Mouse (Mus musculus): ENCODE measurements around the gene Ulbp1. TPM values are rescaled to one million over a fixed set of nuclear protein-coding genes. Genes with fewer than 3 reads are reported as not detected.
"Not testable (repeated sequence)": the region's sequence is repeated elsewhere in the genome, so short reads cannot be mapped to it uniquely, and the experiment has no call there.

The Ulbp1 gene
- 9.7 and 11.5 TPM in 2 replicates for polyA plus RNA-seq (2016; fragmentation: Nextera tagmentation; extraction: Ambion mirVana)

DNA sequence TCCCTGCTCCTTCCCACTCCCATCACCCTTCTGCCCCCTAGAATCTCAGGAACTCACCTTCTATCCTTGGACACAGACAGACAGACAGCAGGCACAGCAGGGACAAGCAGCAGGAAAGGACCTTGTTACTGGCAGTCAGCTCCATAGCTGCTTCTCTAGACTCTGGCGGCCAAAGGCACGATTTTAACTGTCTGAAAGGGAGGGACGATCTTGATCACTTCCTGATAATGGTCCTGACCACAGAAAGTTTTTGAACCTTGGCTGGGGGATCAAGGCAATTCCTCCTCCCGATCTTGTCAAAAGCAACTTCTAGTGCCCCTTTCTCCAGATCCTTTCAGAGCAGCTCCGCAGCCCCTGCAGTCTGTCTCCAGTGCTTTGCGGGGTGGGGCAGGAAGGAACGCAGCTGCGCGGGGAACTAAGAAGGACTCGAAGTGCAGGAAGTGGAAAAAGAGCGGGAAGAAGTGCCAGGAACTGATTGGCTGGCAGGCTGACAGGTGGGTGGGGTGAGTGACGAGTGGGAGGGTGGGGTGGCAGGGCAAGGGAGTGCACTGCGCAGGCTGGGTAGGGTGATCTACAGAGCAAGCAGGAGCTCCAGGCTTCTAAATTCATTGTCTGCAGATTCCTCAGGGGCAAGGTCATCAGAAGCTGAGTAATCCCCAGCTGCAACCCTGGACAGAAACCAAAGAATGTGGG lies at the start of gene Ulbp1:
TSS of gene Ulbp1 (minus strand) at position 442 of the 693 bp plus-strand sequence.
- Histone ChIP-seq H3K9me3 (replicated peaks) (no peaks in the 10 kb centered on the region), H3K9ac (peak within 1 kb of the TSS; percentile 67), H3K4me2 (peak within 1 kb of the TSS; percentile 58), H3K36me3 (no peaks in the 10 kb centered on the region), H3K27ac (ENCODE audit: poor library complexity, severe bottlenecking) (no peak within 1 kb of the TSS), H3K4me1 (replicated peaks) (peaks cover 11% of the 10 kb centered on the region), H3K27me3 (replicated peaks) (no peaks in the 10 kb centered on the region), H3K4me3 (peak within 1 kb of the TSS; percentile 40)
- WGBS, result 44% methylated on average over 13 of the region's 13 CpGs
- ATAC-seq (ENCODE audit: insufficient number of reproducible peaks, low FRiP score), result peak; percentile 91

DNA sequence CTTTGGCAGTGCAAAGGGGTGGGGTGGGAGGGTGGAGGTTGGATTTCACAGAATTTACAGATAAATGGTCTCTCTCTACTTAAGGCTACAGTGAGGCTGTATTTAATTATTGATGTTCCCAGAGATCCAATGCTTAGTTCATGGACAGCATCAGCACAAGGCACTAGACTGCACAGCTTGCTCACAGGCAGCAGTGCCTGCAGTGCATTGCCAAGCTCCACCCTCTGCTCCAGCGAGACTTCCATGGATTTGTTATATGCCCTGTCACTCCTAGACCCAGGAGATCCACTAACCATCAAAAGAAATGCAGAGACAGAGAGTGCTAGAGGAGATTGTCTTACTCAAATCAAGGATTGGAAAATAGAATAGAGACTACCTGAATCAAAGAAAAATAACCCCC lies 24.7 kb upstream of the Ulbp1 start:
- H3K27ac ChIP-seq (ENCODE audit: poor library complexity, severe bottlenecking); H3K9me3 ChIP-seq (replicated peaks); H3K4me1 ChIP-seq (replicated peaks); H3K4me2 ChIP-seq; H3K4me3 ChIP-seq; H3K36me3 ChIP-seq; H3K9ac ChIP-seq; H3K27me3 ChIP-seq (replicated peaks); ATAC-seq (ENCODE audit: insufficient number of reproducible peaks, low FRiP score): not testable (repeated sequence)
- WGBS, result 29% methylated on average over 1 of the region's 1 CpGs

DNA sequence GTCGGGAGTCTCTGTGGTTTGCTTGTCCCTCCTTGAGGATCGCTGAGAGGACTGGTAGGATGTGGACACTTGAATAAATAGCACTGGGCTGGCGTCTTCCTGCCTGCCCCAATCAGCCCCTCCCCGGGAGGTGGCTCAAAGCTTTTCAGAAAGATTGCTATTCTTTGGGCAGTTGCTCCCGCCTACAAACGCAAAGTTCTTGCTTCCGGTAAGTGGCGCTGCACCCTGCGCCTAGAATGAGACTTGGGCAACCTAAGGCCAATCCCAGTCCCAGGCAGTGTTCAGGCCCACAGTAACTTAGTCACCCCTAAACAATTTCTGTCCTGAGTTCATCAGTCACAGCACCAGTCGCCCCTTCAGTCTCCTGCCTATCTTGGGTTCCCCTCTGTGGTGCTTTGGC lies 18.9 kb upstream of the Ulbp1 start:
- not testable (repeated sequence) for H3K36me3 ChIP-seq; H3K27ac ChIP-seq (ENCODE audit: poor library complexity, severe bottlenecking); H3K9ac ChIP-seq; H3K4me1 ChIP-seq (replicated peaks); ATAC-seq (ENCODE audit: insufficient number of reproducible peaks, low FRiP score); H3K9me3 ChIP-seq (replicated peaks)
- H3K4me3 ChIP-seq, result peak overlapping the region; percentile 30
- H3K4me2 ChIP-seq, result peak overlapping the region; percentile 64
- H3K27me3 ChIP-seq (replicated peaks), result peaks cover 10% of the 10 kb centered on the region; the same call in 1 of the 2 replicates
- WGBS, result 5% methylated on average over 10 of the region's 10 CpGs

DNA sequence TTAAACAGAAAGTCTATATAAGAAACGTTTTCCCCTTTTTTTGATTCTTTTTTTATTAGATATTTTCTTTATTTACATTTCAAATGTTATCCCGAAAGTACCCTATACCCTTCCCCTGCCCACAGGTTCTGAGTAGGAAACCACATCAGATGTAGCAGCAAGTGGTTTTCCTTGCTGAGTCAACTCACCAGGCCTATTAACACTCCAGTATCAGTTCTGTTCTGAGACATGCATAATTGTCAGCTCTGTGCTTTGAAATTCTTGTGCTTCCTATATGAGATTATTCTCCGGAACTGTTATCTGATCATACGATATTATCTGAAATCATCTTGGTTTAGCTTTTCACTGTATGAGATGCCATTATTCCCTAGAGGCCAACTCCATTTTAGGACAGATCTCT lies 10.2 kb upstream of the Ulbp1 start:
- WGBS, result 50% methylated on average over 4 of the region's 4 CpGs
- H3K9me3 ChIP-seq (replicated peaks), result no peaks in the 10 kb centered on the region

DNA sequence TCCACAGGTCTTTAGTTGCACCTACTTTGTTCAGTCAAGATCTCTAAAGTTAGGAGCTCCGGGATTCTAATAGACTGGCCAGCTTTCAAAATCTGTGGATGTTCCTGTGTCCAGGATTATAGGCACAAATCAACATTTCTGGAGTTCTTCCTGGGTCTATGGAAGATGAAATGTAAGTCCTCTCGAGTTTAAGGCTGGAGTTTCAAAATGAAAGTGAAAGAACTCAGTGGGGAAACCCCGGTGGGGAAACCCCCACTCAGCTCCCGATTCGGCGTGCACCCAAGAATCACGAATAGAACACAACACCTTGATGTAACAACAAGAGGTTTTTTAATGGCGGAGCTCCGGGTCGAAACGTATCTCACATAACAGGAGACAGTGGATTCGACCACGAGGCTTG lies 787 bp upstream of the Ulbp1 start:
- H3K4me1 ChIP-seq (replicated peaks), result peaks cover 11% of the 10 kb centered on the region
- ATAC-seq (ENCODE audit: insufficient number of reproducible peaks, low FRiP score); H3K36me3 ChIP-seq; H3K4me3 ChIP-seq; H3K9ac ChIP-seq; H3K9me3 ChIP-seq (replicated peaks); H3K27me3 ChIP-seq (replicated peaks); H3K4me2 ChIP-seq; H3K27ac ChIP-seq (ENCODE audit: poor library complexity, severe bottlenecking): not testable (repeated sequence)
- WGBS, result 86% methylated on average over 7 of the region's 13 CpGs

More for the DNA sequence above, 10.2 kb upstream of the Ulbp1 start:
- no peak overlapping the region for H3K9ac ChIP-seq
- H3K4me3 ChIP-seq, result no peak overlapping the region
- ATAC-seq (ENCODE audit: insufficient number of reproducible peaks, low FRiP score), result no peak
- H3K4me1 ChIP-seq (replicated peaks), result no peaks in the 10 kb centered on the region
- H3K27me3 ChIP-seq (replicated peaks), result no peaks in the 10 kb centered on the region
- no peaks in the 10 kb centered on the region for H3K36me3 ChIP-seq
- no peak overlapping the region for H3K4me2 ChIP-seq
- H3K27ac ChIP-seq (ENCODE audit: poor library complexity, severe bottlenecking), result no peak overlapping the region

DNA sequence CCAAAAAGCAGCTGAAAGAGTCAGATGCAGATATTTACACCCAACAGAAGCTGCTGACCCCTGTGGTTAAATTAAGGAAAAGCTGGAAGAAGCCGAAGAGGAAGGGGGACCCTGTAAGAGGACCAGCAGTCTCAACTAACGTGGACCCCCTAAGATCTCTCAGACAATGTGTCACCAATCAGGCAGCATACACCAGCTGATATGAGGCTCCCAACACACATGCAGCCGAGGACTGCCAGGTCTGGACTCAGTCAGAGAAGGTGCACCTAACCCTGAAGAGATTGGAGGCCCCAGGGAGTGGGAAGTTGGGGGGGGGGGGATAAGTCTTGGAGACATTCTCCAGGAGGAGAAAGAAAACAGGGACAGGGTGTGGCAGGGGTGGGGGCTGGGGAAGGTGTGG lies 1.8 kb downstream of the Ulbp1 start:
- H3K36me3 ChIP-seq, result peaks cover 9% of the 10 kb centered on the region
- H3K9ac ChIP-seq, result 0 out of 2 replicates have a peak overlapping the region, but pooled peaks have one; percentile 41
- no peaks in the 10 kb centered on the region for H3K27me3 ChIP-seq (replicated peaks)
- WGBS, result 54% methylated on average over 3 of the region's 3 CpGs
- H3K27ac ChIP-seq (ENCODE audit: poor library complexity, severe bottlenecking), result no peak overlapping the region
- 0 out of 2 replicates have a peak, but pooled peaks cover 3% of the 10 kb centered on the region for H3K9me3 ChIP-seq (replicated peaks)
- H3K4me3 ChIP-seq, result peak overlapping the region; percentile 13
- ATAC-seq (ENCODE audit: insufficient number of reproducible peaks, low FRiP score), result no peak
- peak overlapping the region; percentile 51 for H3K4me2 ChIP-seq
- H3K4me1 ChIP-seq (replicated peaks), result peaks cover 11% of the 10 kb centered on the region

DNA sequence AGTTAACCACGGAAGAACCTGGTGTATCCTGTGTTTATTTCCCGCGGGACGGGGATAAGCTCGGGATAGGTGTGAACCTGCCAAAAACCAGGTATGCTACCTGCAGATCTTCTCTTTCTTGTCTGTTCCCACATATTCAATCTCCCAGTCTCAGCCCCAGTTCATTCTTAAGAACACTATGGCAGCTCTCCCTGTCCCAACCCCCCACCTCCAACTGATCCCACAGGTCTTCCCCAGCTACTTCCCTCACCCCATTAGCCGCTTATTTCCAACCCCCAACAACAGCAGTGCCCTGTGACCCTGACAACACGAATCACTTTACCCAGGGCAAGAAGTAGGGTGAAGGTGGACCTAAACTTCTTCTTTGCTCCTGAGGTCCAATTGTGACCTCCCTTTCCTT lies 3.0 kb downstream of the Ulbp1 start:
- Histone ChIP-seq H3K27me3 (replicated peaks) (no peaks in the 10 kb centered on the region), H3K9ac (peak overlapping the region; percentile 55), H3K36me3 (peaks cover 9% of the 10 kb centered on the region), H3K4me1 (replicated peaks) (peaks cover 11% of the 10 kb centered on the region), H3K27ac (ENCODE audit: poor library complexity, severe bottlenecking) (no peak overlapping the region), H3K4me2 (peak overlapping the region; percentile 74), H3K9me3 (replicated peaks) (0 out of 2 replicates have a peak, but pooled peaks cover 3% of the 10 kb centered on the region), H3K4me3 (peak overlapping the region; percentile 41)
- no peak for ATAC-seq (ENCODE audit: insufficient number of reproducible peaks, low FRiP score)
- 15% methylated on average over 7 of the region's 7 CpGs for WGBS

DNA sequence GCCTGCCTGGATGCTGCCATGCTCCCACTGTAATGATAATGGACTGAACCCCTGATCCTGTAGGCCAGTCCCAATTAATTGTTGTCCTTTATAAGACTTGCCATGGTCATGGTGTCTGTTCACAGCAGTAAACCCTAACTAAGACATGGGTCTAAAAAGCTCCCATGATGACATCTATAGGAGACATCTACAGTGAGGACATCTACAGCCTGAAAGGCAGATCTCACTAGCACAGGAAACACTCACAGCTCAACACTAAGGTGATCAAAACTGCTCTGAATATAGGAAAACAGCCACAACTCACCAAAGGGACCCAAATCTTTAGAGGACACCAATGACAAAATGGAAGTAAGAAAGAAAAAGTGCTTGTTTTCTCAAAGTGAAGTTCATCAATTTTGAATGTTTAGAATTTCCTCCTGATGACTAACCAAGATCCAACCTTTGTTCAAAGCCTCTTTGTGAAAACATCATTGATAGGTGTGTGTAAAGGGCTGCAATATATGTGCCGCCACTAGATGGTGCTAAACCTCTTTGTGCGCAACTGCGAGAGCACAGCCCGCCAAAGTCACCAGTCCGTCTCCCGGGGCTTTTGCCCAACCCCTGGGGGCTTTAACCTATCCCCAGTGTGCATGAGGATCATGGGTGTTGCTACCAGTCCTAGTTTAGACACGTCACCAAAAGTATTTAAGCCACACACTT lies 3.6 kb downstream of the Ulbp1 start:
- Histone ChIP-seq H3K4me3 (peak overlapping the region; percentile 41), H3K4me1 (replicated peaks) (peaks cover 11% of the 10 kb centered on the region), H3K4me2 (peak overlapping the region; percentile 74)
- H3K36me3 ChIP-seq; H3K9me3 ChIP-seq (replicated peaks); ATAC-seq (ENCODE audit: insufficient number of reproducible peaks, low FRiP score); H3K9ac ChIP-seq; H3K27me3 ChIP-seq (replicated peaks); H3K27ac ChIP-seq (ENCODE audit: poor library complexity, severe bottlenecking): not testable (repeated sequence)
- WGBS, result 0% methylated on average over 7 of the region's 7 CpGs

DNA sequence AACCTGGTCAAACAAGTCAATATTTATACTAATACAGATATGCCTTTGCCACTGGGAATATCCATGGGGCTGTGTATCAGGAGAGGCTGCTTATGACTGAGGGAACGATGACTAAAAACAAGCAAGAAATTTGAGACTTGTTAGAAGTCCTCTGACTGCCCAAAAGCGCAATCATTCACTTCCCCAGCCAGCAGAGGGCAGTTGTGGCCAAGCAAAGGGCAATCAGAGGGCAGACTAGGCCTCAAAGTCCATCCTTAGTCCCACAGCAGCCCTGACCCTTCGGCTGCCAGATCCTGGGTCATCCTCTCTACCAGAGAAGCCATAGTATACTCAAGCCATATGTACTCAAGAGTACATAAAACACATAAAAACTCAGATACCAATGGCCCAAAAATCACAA lies 11.4 kb downstream of the Ulbp1 start:
- WGBS, result 57% methylated on average over 3 of the region's 3 CpGs

DNA sequence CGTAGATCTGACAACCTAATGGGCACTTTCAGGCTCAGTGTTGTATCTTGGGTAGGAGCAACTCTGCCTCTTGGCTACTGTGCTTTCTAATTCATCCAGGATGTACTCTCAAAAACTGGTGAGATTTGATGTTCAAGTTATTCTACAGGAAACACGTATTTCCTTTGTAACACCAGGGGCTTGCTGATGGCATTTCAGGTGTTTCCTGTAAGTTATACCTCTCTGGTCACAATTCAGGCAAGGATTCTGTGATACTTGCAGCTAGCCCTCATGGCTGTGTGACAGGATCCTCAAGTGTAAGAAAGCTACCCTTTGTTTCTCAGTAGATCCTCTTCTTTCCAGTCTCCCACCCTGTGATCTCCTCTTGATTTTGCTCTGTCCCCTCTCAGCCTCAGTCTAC lies 34.5 kb downstream of the Ulbp1 start:
- H3K4me1 ChIP-seq (replicated peaks), result no peaks in the 10 kb centered on the region
- H3K27me3 ChIP-seq (replicated peaks), result no peaks in the 10 kb centered on the region
- ATAC-seq (ENCODE audit: insufficient number of reproducible peaks, low FRiP score), result no peak
- no peaks in the 10 kb centered on the region for H3K9me3 ChIP-seq (replicated peaks)
- WGBS, result 64% methylated on average over 2 of the region's 2 CpGs
- no peak overlapping the region for H3K4me3 ChIP-seq
- no peak overlapping the region for H3K27ac ChIP-seq (ENCODE audit: poor library complexity, severe bottlenecking)
- no peaks in the 10 kb centered on the region for H3K36me3 ChIP-seq
- no peak overlapping the region for H3K9ac ChIP-seq
- no peak overlapping the region for H3K4me2 ChIP-seq

More for the DNA sequence above, 11.4 kb downstream of the Ulbp1 start:
- Histone ChIP-seq H3K4me2 (no peak overlapping the region), H3K4me3 (no peak overlapping the region), H3K36me3 (0 out of 2 replicates have a peak, but pooled peaks cover 2% of the 10 kb centered on the region), H3K27me3 (replicated peaks) (no peaks in the 10 kb centered on the region), H3K9me3 (replicated peaks) (peaks cover 6% of the 10 kb centered on the region), H3K4me1 (replicated peaks) (no peaks in the 10 kb centered on the region), H3K9ac (no peak overlapping the region), H3K27ac (ENCODE audit: poor library complexity, severe bottlenecking) (no peak overlapping the region)
- ATAC-seq (ENCODE audit: insufficient number of reproducible peaks, low FRiP score), result no peak

DNA sequence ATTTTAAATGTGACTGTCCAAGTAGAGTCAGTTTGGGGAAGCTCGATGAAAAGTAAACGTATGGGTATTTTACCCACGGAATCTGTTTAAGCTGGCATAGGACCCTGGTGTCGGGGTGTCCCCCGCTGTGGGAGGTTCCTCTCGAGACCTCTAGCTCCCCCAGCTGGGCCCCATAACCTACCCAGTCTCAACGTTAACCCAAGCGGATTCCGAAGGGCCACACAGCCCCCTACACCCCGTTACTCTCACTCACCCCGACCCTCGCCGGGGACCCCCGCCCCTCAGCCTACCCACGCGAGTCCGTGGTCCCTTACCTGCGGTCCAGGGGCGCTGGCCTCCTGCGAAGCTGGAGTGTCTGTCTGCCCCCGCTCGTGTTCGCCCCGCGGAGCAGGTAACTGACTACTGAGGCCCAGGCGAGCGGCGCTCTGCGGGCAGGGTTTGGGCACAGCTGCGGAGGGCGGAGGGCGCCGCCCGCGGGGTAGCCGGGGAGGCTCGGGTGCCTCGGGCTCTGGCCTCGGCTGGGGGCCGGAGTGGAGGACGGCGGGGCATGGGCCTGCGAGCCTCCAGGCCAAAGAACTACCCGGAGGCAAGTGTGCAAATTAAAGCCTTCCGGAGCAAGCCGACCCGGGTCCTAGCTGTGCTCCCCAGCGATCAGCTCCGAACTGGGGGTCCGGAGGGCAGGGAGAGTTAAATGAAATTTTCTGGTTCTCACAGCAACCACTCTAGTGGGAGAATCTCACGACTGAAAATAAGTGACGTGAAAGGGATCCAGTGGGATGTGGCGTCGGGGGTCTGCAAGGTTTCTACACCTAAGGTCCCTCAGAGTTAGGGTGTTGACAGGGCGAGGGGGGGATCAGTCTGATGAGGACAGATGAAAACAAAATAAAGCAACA lies 80.0 kb downstream of the Ulbp1 start:
- no peak overlapping the region for H3K27ac ChIP-seq (ENCODE audit: poor library complexity, severe bottlenecking)
- H3K4me1 ChIP-seq (replicated peaks), result peaks cover 9% of the 10 kb centered on the region
- H3K36me3 ChIP-seq, result no peaks in the 10 kb centered on the region
- H3K9ac ChIP-seq, result peak overlapping the region; percentile 57
- ATAC-seq (ENCODE audit: insufficient number of reproducible peaks, low FRiP score), result peak; percentile 29; the same call in 1 of the 2 replicates
- peak overlapping the region; percentile 100 for H3K4me2 ChIP-seq
- H3K9me3 ChIP-seq (replicated peaks), result no peaks in the 10 kb centered on the region
- H3K4me3 ChIP-seq, result peak overlapping the region; percentile 54
- 7% methylated on average over 55 of the region's 55 CpGs for WGBS
- peaks cover 20% of the 10 kb centered on the region for H3K27me3 ChIP-seq (replicated peaks)

All from heart, embryonic 12.5 days (tissue).